Mouse (Mus musculus) heart, postnatal 10 days (tissue): ENCODE measurements around the gene Parp3. TPM values are rescaled to one million over a fixed set of nuclear protein-coding genes. Genes with fewer than 3 reads are reported as not detected.
"Not testable (repeated sequence)": the region's sequence is repeated elsewhere in the genome, so short reads cannot be mapped to it uniquely, and the experiment has no call there.

Experiments
- DNase-seq, 2 experiments: peaks; one replicate each; pipeline ENCODE4 v3.0.0; 2021
- intact Hi-C: fragments of 180-260 bp; cut with DNase I; formaldehyde crosslinking; loops from one replicate; pipeline ENCODE4 v1.15.1; 2025
- total RNA-seq, 2 experiments: library from RNA; stranded (reverse); gene quantifications; 2 replicates each; pipeline ENCODE4 v1.2.3; 2021

Gene Parp3
- total RNA-seq, result 10 to 100 TPM; 12.5 to 13.5 TPM

- DNase-seq, result peak; percentile 99 to 100
- intact Hi-C loops, result loop anchor here (1.0 to 5.0 kb wide), 4 partner anchors 29 to 194 kb away; partner anchors contain the start of gene Rpl29
These were observed at the start of gene Parp3 for GRCm38 (mm10) chr9:106476924-106477484. Gene Parp3 (minus strand): TSS chr9:106476949.

GRCm38 (mm10) chr9:106519909-106520308, 43.2 kb upstream of the Parp3 start:
- intact Hi-C loops, result no loop called here
- no peak for DNase-seq

GRCm38 (mm10) chr9:106519433-106519832, 42.7 kb upstream of the Parp3 start:
- intact Hi-C loops, result no loop called here
- no peak for DNase-seq

GRCm38 (mm10) chr9:106514273-106514672, 37.5 kb upstream of the Parp3 start, which contains the start of gene Iqcf5:
Gene Iqcf5 (plus strand): TSS chr9:106514573.
- intact Hi-C loops, result no loop called here
- DNase-seq, result no peak

DNA sequence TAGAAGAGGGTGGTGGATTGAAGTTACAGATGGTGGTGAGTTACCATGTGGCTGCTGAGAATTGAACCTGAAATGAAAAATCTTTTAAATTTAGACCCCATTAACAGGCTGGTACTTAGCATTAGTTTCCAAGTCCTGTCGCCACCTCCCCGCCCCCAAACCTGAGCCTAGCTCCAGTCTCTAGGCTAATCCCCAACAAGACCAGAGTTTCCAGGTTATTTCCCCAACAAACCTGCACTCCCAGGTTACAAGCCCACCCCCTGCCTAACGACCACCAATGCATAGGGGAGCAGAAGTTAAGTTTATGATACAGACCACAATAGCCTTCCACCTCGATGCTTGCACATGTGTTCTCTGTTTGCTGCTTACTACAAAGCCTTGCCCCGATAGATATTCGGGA, 36.8 kb upstream of the Parp3 start:
- intact Hi-C loops, result no loop called here
- DNase-seq, result no peak

- intact Hi-C loops, result no loop called here
- DNase-seq, result peak; percentile 6 to 24
These were observed 36.1 kb upstream of the Parp3 start for GRCm38 (mm10) chr9:106512729-106513450.

- intact Hi-C loops, result no loop called here
- DNase-seq, result no peak
These were observed 32.6 kb upstream of the Parp3 start for GRCm38 (mm10) chr9:106509356-106509755.

DNA sequence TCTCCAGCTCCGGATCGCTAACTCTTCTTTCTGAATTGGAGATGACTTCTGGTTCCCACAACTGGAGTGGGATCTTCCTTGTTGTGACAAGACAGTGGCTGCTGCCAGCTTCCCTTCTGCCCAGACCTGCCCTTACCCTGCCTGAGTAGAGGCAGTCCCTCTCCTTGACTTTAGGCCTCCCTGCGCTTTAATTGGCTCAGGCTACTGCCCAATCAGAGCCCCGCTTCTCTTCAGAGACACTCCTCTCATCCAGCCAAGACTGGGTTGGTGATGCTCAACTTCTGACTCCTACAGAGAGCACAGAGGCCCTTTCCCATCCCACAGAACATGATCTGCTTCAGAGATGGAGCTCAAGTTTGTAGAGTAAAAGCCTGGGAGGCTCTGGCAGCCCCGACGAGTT, 27.5 kb upstream of the Parp3 start:
- intact Hi-C loops, result no loop called here
- no peak for DNase-seq

GRCm38 (mm10) chr9:106501846-106502245, 25.1 kb upstream of the Parp3 start:
- DNase-seq, result no peak
- intact Hi-C loops, result no loop called here

DNA sequence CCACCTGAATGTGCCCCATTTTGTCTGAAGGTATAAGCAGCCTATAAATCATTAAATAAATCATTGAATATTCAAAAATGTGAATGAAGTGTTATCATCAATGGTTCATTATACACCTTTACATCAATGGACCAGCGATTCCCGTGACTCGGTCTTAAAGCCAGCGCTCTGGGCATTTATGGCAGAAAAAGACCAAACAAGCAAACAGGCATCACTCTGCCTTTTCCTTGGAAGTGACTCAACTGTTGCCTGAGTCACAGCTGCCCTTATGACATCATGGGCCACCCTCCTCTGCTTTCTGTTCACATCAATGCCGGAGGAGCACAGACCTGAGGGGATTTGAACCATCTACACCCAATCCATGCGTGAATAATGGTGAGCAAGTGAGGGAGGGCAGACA, 22.9 kb upstream of the Parp3 start, which contains the start of gene Iqcf1:
Gene Iqcf1, plus strand, starts transcription at position 301 of the 400 bp plus-strand sequence.
- intact Hi-C loops, result no loop called here
- no peak for DNase-seq

- intact Hi-C loops, DNase-seq: not testable (repeated sequence)
These were observed 10.9 kb upstream of the Parp3 start for GRCm38 (mm10) chr9:106487602-106488001.

- intact Hi-C loops, result no loop called here
- DNase-seq, result no peak
These were observed 8.3 kb upstream of the Parp3 start for GRCm38 (mm10) chr9:106485076-106485475.

- no peak for DNase-seq
- intact Hi-C loops, result no loop called here
These were observed 6.9 kb upstream of the Parp3 start for GRCm38 (mm10) chr9:106483606-106484005.

GRCm38 (mm10) chr9:106483136-106483535, 6.4 kb upstream of the Parp3 start:
- DNase-seq, result no peak
- intact Hi-C loops, result no loop called here

- no peak for DNase-seq
- intact Hi-C loops, result no loop called here
These were observed 5.9 kb upstream of the Parp3 start for GRCm38 (mm10) chr9:106482578-106483115.

- intact Hi-C loops, result no loop called here
- no peak for DNase-seq
These were observed 4.9 kb upstream of the Parp3 start for GRCm38 (mm10) chr9:106481676-106482075.

GRCm38 (mm10) chr9:106481075-106481474, 4.3 kb upstream of the Parp3 start:
- no peak for DNase-seq
- intact Hi-C loops, result no loop called here

DNA sequence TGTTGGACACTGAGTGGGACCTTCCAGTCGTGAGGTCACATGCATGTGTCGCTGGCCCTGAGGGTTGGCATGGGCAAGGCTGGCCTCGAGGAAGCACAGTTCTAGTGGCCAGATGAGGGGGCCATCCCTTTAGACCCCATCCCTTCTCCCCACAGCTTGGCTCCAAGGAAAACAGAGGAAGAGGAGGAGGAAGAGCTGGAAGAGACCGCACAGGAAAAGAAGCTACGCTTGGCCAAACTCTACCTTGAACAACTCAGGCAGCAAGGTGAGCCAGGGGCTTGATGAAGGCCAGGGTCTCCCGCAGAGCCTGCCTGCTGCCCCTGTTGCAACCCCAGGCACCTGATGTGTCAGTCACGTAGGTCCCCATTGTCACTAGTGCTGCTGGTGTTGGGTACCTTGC, 3.8 kb upstream of the Parp3 start:
- DNase-seq, result no peak
- intact Hi-C loops, result no loop called here

DNA sequence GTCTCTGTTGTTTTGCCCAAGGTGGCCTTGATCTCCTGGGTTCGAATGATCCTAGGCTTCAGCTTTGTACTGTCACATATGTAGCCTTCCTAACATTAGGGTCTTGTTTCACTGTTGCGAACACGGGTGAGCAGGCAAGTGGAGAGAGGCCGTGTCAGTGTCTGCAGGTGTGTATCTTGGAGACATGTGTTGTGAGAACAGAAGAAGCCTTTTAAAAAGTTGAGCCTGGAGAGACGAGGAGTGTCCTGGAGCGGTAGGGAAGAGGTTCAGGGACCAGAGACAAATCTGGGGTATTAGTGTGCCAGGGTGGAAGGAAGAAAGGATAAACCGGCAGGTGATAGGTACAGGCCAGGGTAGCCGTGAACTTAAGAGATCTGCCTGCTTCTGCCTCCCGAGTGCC, 1.4 kb upstream of the Parp3 start:
- DNase-seq, result peak in 1 of 2 experiments; percentile 1
- intact Hi-C loops, result loop anchor here (5.0 kb wide), 1 partner anchor 171 kb away; no protein-coding TSS in a partner anchor

DNA sequence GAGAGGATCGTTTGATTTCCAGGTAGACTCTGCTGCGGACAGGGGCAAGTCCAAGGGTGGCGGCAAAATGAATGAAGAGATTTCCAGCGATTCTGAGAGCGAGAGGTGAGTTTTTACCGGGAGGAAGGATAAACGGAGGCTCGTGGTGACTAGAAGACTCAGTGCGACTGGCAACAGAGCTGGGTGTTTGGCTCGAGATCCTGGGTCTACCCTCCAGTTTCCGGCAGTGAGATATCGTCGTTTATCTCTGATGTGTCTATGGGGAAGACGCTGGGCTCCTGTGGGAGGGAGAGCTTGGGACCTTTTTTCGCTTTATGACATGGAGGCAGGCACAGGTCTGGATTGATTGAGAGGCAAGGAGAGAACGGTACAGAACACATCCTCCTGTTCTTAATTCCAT, 900 bp upstream of the Parp3 start:
- intact Hi-C loops, result loop anchor here (2.0 to 5.0 kb wide), 3 partner anchors 49 to 195 kb away; partner anchors contain the start of gene Rpl29

DNA sequence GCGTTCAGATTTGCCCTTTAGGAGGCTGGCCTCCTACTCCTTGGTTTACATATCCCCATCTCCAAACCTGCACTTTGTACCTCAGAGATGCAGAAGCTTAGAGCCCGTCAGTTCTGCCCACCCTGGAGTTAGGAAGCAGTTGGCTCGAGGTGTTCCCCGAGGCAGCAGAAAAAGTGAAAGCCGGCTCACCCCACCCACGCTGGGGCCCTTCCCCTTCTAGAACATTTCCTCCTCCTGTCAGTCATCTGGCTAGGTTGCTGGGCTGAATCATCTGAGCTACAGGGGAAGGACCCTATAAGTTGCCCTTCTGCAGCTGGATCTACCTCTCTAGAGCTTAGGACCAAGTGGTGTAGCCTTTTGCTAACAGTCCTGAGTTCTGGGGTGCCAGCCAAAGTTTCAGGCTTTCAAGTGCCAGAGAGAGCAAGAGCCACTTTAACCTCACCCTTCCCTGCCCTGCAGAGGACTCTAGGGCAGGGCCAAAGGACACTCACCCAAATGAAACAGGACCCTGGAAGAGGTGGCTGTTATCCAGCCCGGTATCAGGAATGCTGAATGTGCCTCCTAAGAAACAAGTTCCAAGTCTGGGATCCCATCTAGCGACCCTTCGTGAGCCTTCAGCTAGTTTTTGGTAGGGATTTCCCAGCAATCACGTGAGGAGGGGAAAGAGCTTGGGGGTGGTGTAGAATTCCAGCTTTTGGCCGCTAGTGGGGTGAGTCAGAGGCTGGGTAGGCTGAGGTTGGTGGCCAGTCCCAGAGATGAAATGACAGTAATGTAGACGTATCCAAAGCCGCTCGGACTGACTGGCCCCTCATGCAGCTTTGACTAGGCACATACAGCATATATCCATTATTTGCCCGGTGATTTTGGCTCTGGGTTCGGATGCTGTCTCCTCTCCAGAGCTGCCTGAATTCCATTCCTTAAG, 486 bp downstream of the Parp3 start:
- intact Hi-C loops, result loop anchor here (1.0 to 5.0 kb wide), 4 partner anchors 28 to 193 kb away; partner anchors contain the start of gene Rpl29

More for the DNA sequence above, 900 bp upstream of the Parp3 start:
- no peak for DNase-seq

More for the DNA sequence above, 486 bp downstream of the Parp3 start:
- DNase-seq, result peak; percentile 83 to 84
